Mouse (Mus musculus) bone marrow macrophage, adult 2 months (primary cell): ENCODE results near the gene Ctsw.

ENCODE experiments used
- CTCF ChIP-seq: IDR thresholded peaks from 2 replicates; pipeline ENCODE4 v1.5.1; 2012; ENCODE audit warnings: low read depth, mild to moderate bottlenecking, low read length, moderate library complexity
- POLR2A ChIP-seq: IDR thresholded peaks from 2 replicates; pipeline ENCODE4 v1.6.1; 2012; ENCODE audit warnings: mild to moderate bottlenecking, low read depth, low read length, borderline replicate concordance

DNA sequence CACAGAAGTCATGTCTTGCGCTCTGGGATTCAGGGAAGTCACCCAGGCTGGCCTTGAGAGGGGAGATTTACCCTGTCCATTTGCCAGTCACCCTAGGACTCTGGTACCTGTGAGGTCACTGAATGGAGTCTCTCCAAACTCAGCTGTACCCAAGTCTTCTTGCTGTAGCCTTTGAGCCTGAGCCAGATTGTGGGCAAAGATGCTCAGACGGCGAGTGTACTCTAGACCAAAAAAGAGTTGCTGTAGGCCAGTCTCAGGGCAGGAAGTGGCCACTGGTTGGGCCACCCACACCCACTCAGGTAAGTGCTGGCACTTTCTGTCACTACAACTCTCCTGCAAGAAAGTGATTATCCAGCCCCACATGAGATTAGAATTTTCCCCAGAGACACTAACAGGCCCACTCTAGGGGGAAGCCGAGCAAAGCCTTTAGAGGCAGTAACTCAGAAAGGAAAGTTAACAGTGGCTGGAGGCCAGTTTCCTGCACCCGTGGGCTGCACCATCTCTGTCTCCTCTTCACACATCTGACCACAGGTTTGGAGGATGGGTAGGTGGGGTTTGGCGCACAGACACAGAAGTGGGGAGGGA lies 1.3 kb downstream of the Ctsw start:
- TF ChIP-seq CTCF: no peak
- no peak for TF ChIP-seq POLR2A
